In the genomic region with DNA sequence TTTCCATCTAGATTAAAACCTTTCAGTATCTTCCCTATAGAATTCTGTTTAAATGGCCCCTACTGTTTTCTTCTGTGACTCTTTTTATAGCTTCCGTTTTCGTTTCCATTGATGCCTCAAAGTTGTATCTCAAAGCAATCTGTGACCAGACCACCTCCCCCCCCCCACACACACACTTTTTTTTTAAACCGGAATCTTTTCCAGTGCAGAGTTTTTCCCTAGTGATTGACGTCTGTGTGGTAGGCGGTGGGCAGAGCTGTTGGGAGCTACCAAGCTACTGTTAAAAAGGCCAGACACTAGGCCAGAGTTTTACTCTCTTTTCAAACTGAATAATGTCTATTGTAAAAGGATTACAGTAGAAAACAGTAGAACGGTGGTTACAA, we compare ENCODE assay signal across 8 mouse cellular contexts. TPM values are rescaled to one million over a fixed set of nuclear protein-coding genes. Genes with fewer than 3 reads are reported as not detected.
DNase-seq lines count a peak whose midpoint lies in the region; ATAC-seq and TF ChIP-seq lines count a peak whose summit lies in the region.

No protein-coding gene starts in this region.

- ATAC-seq in liver, embryonic 13.5 days (ENCODE audit: low read depth): no peak

- H3K27ac ChIP-seq in heart, adult 2 months: peak overlapping the region; percentile 98
- H3K27ac ChIP-seq in embryonic fibroblast, embryonic 13.5 days (ENCODE audit: insufficient read depth, low read length): peak overlapping the region; percentile 94
- peak overlapping the region; percentile 83 for H3K27ac ChIP-seq in liver, embryonic 13.5 days

- H3K9ac ChIP-seq in heart, adult 2 months (ENCODE audit: low read depth, low read length): peak overlapping the region; percentile 99
- H3K9ac ChIP-seq in liver, embryonic 13.5 days: peak overlapping the region; percentile 88

- no peak for DNase-seq in heart, adult 2 months
- no peak for DNase-seq in heart, postnatal 10 days
- DNase-seq in liver, embryonic 13.5 days: no peak
- DNase-seq in thymus, postnatal 14 days: no peak
- no peak for DNase-seq in cerebellum, postnatal 25 days
- no peak for DNase-seq in adrenal gland, adult (ENCODE audit: inconsistent age in 2 of 2, low spot score in 1 of 2)

- no peak overlapping the region for H3ac ChIP-seq in C2C12 (ENCODE audit: control insufficient read depth, insufficient read length, low read depth)

- peaks cover 17% of the 10 kb centered on the region for H3K36me3 ChIP-seq in heart, adult 2 months (ENCODE audit: control insufficient read depth, insufficient read depth, low read length)
- no peaks in the 10 kb centered on the region for H3K36me3 ChIP-seq in C2C12 (ENCODE audit: control insufficient read depth, insufficient read depth)
- 0 out of 2 replicates have a peak, but pooled peaks cover under 1% of the 10 kb centered on the region for H3K36me3 ChIP-seq in liver, embryonic 13.5 days

- H3K79me2 ChIP-seq in heart, adult 2 months (replicated peaks; ENCODE audit: control insufficient read depth, insufficient read depth, low read length): peaks cover 1% of the 10 kb centered on the region
- peaks cover 49% of the 10 kb centered on the region for H3K79me2 ChIP-seq in C2C12 (ENCODE audit: control insufficient read depth, insufficient read depth)

- H3K4me1 ChIP-seq in heart, adult 2 months (ENCODE audit: control insufficient read depth, insufficient read depth, low read length): peaks cover 27% of the 10 kb centered on the region
- H3K4me1 ChIP-seq in embryonic fibroblast, embryonic 13.5 days (ENCODE audit: control insufficient read depth, insufficient read depth, low read length): peaks cover 30% of the 10 kb centered on the region
- peaks cover 68% of the 10 kb centered on the region for H3K4me1 ChIP-seq in liver, embryonic 13.5 days (replicated peaks)

- no peaks in the 10 kb centered on the region for H3K27me3 ChIP-seq in heart, adult 2 months (ENCODE audit: control insufficient read depth, insufficient read depth, low read length)
- no peaks in the 10 kb centered on the region for H3K27me3 ChIP-seq in C2C12 (ENCODE audit: control insufficient read depth, insufficient read depth, insufficient read length)
- H3K27me3 ChIP-seq in liver, embryonic 13.5 days: peaks cover 35% of the 10 kb centered on the region

- H3K4me2 ChIP-seq in liver, embryonic 13.5 days: peak overlapping the region; percentile 96

- no peak for TF ChIP-seq CTCF in heart, adult 2 months (IDR thresholded peaks at IDR 0.05)
- TF ChIP-seq CTCF in C2C12 (IDR thresholded peaks at IDR 0.05; ENCODE audit: control insufficient read depth, insufficient read depth, insufficient read length): no peak
- no peak for TF ChIP-seq CTCF in embryonic fibroblast, embryonic 13.5 days (IDR thresholded peaks at IDR 0.05; ENCODE audit: borderline replicate concordance, insufficient read depth, low read length)

- intact Hi-C loops in heart, adult 2 months (cut with DNase I): no loop called here
- intact Hi-C loops in heart, postnatal 10 days (cut with DNase I): loop anchor here (1.0 to 5.0 kb wide), 2 partner anchors 39 to 241 kb away; a partner anchor contains a TSS

- WGBS in heart, adult 2 months: 6% methylated on average over 6 of the region's 6 CpGs
- 17% methylated on average over 6 of the region's 6 CpGs for WGBS in liver, embryonic 13.5 days (ENCODE audit: insufficient replicate concordance)

- peak overlapping the region; percentile 72 for H3K4me3 ChIP-seq in heart, adult 2 months
- H3K4me3 ChIP-seq in C2C12 (ENCODE audit: insufficient read depth, poor library complexity, severe bottlenecking): peak overlapping the region; percentile 74
- peak overlapping the region; percentile 100 for H3K4me3 ChIP-seq in embryonic fibroblast, embryonic 13.5 days (ENCODE audit: insufficient read depth, low read length)
- H3K4me3 ChIP-seq in liver, embryonic 13.5 days (replicated peaks): peak overlapping the region; percentile 92

- H3K79me3 ChIP-seq in C2C12 (ENCODE audit: low read depth): peaks cover 38% of the 10 kb centered on the region

- TF ChIP-seq POLR2A in heart, adult 2 months (IDR thresholded peaks at IDR 0.05; ENCODE audit: insufficient read depth, low read depth, low read length): no peak
- no peak for TF ChIP-seq POLR2A in embryonic fibroblast, embryonic 13.5 days (IDR thresholded peaks at IDR 0.05; ENCODE audit: low read depth, low read length)

- no peak for TF ChIP-seq EP300 in heart, adult 2 months (IDR thresholded peaks at IDR 0.05; ENCODE audit: insufficient read depth, low read depth, low read length)

- H3K9me3 ChIP-seq in liver, embryonic 13.5 days (replicated peaks): no peaks in the 10 kb centered on the region

TF ChIP-seq in C2C12, 6 proteins besides CTCF, POLR2A, EP300 and RAD21:
- no peak for TF ChIP-seq USF1 (IDR thresholded peaks at IDR 0.05; ENCODE audit: low read depth)
- no peak for TF ChIP-seq MYOD1 (IDR thresholded peaks at IDR 0.05; ENCODE audit: control insufficient read depth, insufficient read length, low read depth)
- TF ChIP-seq FOSL1 (IDR thresholded peaks at IDR 0.05; ENCODE audit: insufficient read depth, low read length, poor library complexity, severe bottlenecking): no peak
- TF ChIP-seq MAX (IDR thresholded peaks at IDR 0.05): no peak
- no peak for TF ChIP-seq CEBPB (IDR thresholded peaks at IDR 0.05; ENCODE audit: low read depth)
- TF ChIP-seq MYOG (IDR thresholded peaks at IDR 0.05; ENCODE audit: control insufficient read depth, extremely low read depth, insufficient read length): no peak

RNA-seq across cellular contexts. Expression of a gene that starts 1.1 kb away (rescaled TPM):
- 100 to 1,000 TPM in 1 of 2 experiments, 10 to 100 TPM in 1; 91.4 to 101 TPM for total RNA-seq in heart, adult 2 months (2021)
- 130 and 197 TPM in 2 replicates for polyA plus RNA-seq in heart, adult 2 months (2012; rRNA removed)
- 100 to 1,000 TPM; 108 to 118 TPM for total RNA-seq in heart, postnatal 10 days (2021)
- polyA plus RNA-seq in C2C12 (2012; fragmentation: generic; extraction: Trizol): 131 TPM
- polyA plus RNA-seq in embryonic fibroblast, embryonic 13.5 days (2011; ENCODE audit: insufficient read length, low read depth, missing spikeins): 109 and 138 TPM in 2 replicates
- polyA plus RNA-seq in liver, embryonic 13.5 days (2015; fragmentation: Nextera tagmentation; extraction: Ambion mirVana): 19.4 and 19.8 TPM in 2 replicates

RNA-seq across cellular contexts. Expression of a gene that starts 30.6 kb away (rescaled TPM):
- 1 to 10 TPM; 1.7 to 4.3 TPM for total RNA-seq in heart, adult 2 months (2021)
- 3.7 and 5.8 TPM in 2 replicates for polyA plus RNA-seq in heart, adult 2 months (2012; rRNA removed)
- total RNA-seq in heart, postnatal 10 days (2021): 10 to 100 TPM; 14.5 to 14.9 TPM
- 54.8 TPM for polyA plus RNA-seq in C2C12 (2012; fragmentation: generic; extraction: Trizol)
- 38.8 and 51.0 TPM in 2 replicates for polyA plus RNA-seq in embryonic fibroblast, embryonic 13.5 days (2011; ENCODE audit: insufficient read length, low read depth, missing spikeins)
- polyA plus RNA-seq in liver, embryonic 13.5 days (2015; fragmentation: Nextera tagmentation; extraction: Ambion mirVana): 69.9 and 71.9 TPM in 2 replicates

RNA-seq across cellular contexts. Expression of a gene that starts 39.4 kb away (rescaled TPM):
- total RNA-seq in heart, adult 2 months (2021): 1 to 10 TPM; 7.0 to 8.9 TPM
- polyA plus RNA-seq in heart, adult 2 months (2012; rRNA removed): 7.4 and 8.8 TPM in 2 replicates
- 10 to 100 TPM; 12.8 to 17.4 TPM for total RNA-seq in heart, postnatal 10 days (2021)
- polyA plus RNA-seq in C2C12 (2012; fragmentation: generic; extraction: Trizol): 5.2 TPM
- 7.5 and 9.3 TPM in 2 replicates for polyA plus RNA-seq in embryonic fibroblast, embryonic 13.5 days (2011; ENCODE audit: insufficient read length, low read depth, missing spikeins)
- polyA plus RNA-seq in liver, embryonic 13.5 days (2015; fragmentation: Nextera tagmentation; extraction: Ambion mirVana): 1.7 TPM in 2 replicates

RNA-seq across cellular contexts. Expression of a gene that starts 55.6 kb away (rescaled TPM):
- under 1 TPM in 1 of 2 experiments, not detected in 1; 0.05 TPM for total RNA-seq in heart, adult 2 months (2021)
- polyA plus RNA-seq in heart, adult 2 months (2012; rRNA removed): 0.02 TPM in 1 of 2 replicates, not detected in the other
- under 1 TPM; 0.02 to 0.05 TPM for total RNA-seq in heart, postnatal 10 days (2021)
- polyA plus RNA-seq in C2C12 (2012; fragmentation: generic; extraction: Trizol): 0.01 TPM
- not detected in 2 replicates for polyA plus RNA-seq in embryonic fibroblast, embryonic 13.5 days (2011; ENCODE audit: insufficient read length, low read depth, missing spikeins)
- polyA plus RNA-seq in liver, embryonic 13.5 days (2015; fragmentation: Nextera tagmentation; extraction: Ambion mirVana): 0.02 and 0.05 TPM in 2 replicates
